Mouse (Mus musculus) forebrain, postnatal 0 days (tissue): ENCODE results near the gene Dgcr2. TPM values are rescaled to one million over a fixed set of nuclear protein-coding genes. Genes with fewer than 3 reads are reported as not detected.

ENCODE experiments used
- ATAC-seq: fragments of 200-750 bp; cut with Nextera tagmentation; 2 replicates; pipeline ENCODE4 v1.8.0; 2017; ENCODE audit warnings: mild to moderate bottlenecking, moderate library complexity
- DNase-seq: peaks from one replicate; pipeline ENCODE4 v3.0.0-alpha.2; 2015
- H3K27ac ChIP-seq: fragments of 300-500 bp; sonication (generic); 2 replicates; pipeline ENCODE4 v1.5.1; 2014; ENCODE audit warnings: low read depth, mild to moderate bottlenecking, antibody characterized with exemption, low read length, moderate library complexity, mixed read lengths
- H3K27me3 ChIP-seq: fragments of 300-500 bp; sonication (generic); 2 replicates; pipeline ENCODE4 v1.6.1; 2014; ENCODE audit warnings: mild to moderate bottlenecking, low read length, mixed read lengths; ENCODE audit not compliant: insufficient read depth
- H3K36me3 ChIP-seq: fragments of 300-500 bp; sonication (generic); 2 replicates; pipeline ENCODE4 v1.6.1; 2014; ENCODE audit warnings: mild to moderate bottlenecking, moderate library complexity; ENCODE audit not compliant: insufficient read depth
- H3K4me1 ChIP-seq: fragments of 300-500 bp; sonication (generic); 2 replicates; pipeline ENCODE4 v1.6.1; 2014; ENCODE audit warnings: antibody characterized with exemption; ENCODE audit not compliant: insufficient read depth
- H3K4me2 ChIP-seq: fragments of 300-500 bp; sonication (generic); 2 replicates; pipeline ENCODE4 v1.6.1; 2014; ENCODE audit warnings: low read depth, mild to moderate bottlenecking, moderate library complexity
- H3K4me3 ChIP-seq: fragments of 300-500 bp; sonication (generic); 2 replicates; pipeline ENCODE4 v1.5.1; 2014; ENCODE audit warnings: low read depth, low read length, mixed read lengths
- H3K9ac ChIP-seq: fragments of 300-500 bp; sonication (generic); 2 replicates; pipeline ENCODE4 v1.6.1; 2014; ENCODE audit warnings: mild to moderate bottlenecking
- H3K9me3 ChIP-seq: fragments of 300-500 bp; sonication (generic); 2 replicates; pipeline ENCODE4 v1.6.1; 2016; ENCODE audit warnings: low read length
- CTCF ChIP-seq: sonication (generic); IDR thresholded peaks from 2 replicates; pipeline ENCODE4 v1.5.1; 2016; ENCODE audit warnings: antibody characterized with exemption, control low read depth, low read depth
- WGBS: fragments of 180-500 bp; shearing (Covaris S2); extraction: QIAGEN DNeasy Blood & Tissue Kit; methylation state at CpG from one replicate; pipeline ENCODE4 v1.1.7; 2014; 5-methylcytosine and 5-hydroxymethylcytosine counted together
- polyA plus RNA-seq: library from polyadenylated mRNA; unstranded; fragments of >200 nt; fragmentation: Nextera tagmentation; extraction: Ambion mirVana; gene quantifications from 2 replicates; pipeline ENCODE4 v1.2.1, GENCODE M21; 2015
- total RNA-seq: library from RNA; depleted of rRNA; stranded (reverse); fragments of >200 nt; gene quantifications from 2 replicates; pipeline ENCODE4 v1.2.3, GENCODE M21; 2014

Dgcr2 gene
- total and polyA plus RNA-seq, 2 experiments from 2014 or later: 90.7 to 139 TPM

GRCm38 (mm10) chr16:17889689-17890341 lies 8.5 kb downstream of the Dgcr2 start:
- Histone ChIP-seq H3K9ac (peak overlapping the region; percentile 99; the same call in 1 of the 2 replicates), H3K27ac (no peak overlapping the region), H3K4me3 (peak overlapping the region; percentile 90), H3K36me3 (no peaks in the 10 kb centered on the region), H3K4me1 (peaks cover 17% of the 10 kb centered on the region), H3K27me3 (no peaks in the 10 kb centered on the region), H3K4me2 (peak overlapping the region; percentile 80), H3K9me3 (no peaks in the 10 kb centered on the region)
- no peak for TF ChIP-seq CTCF
- ATAC-seq (no peak), DNase-seq (no peak)
- WGBS: 82% methylated on average over 6 of the region's 6 CpGs

- DNase-seq (no peak), ATAC-seq (no peak)
- H3K4me2 ChIP-seq: no peak overlapping the region
- 0 out of 2 replicates have a peak, but pooled peaks cover 3% of the 10 kb centered on the region for H3K4me1 ChIP-seq
- no peak overlapping the region for H3K9ac ChIP-seq
- no peaks in the 10 kb centered on the region for H3K9me3 ChIP-seq
- H3K27ac ChIP-seq: no peak overlapping the region
- WGBS: 90% methylated on average over 6 of the region's 6 CpGs
- H3K27me3 ChIP-seq: no peaks in the 10 kb centered on the region
- no peak for TF ChIP-seq CTCF
- no peak overlapping the region for H3K4me3 ChIP-seq
- no peaks in the 10 kb centered on the region; the same call in 1 of the 2 replicates for H3K36me3 ChIP-seq
Measured at GRCm38 (mm10) chr16:17884116-17884515, 14.2 kb downstream of the Dgcr2 start.

GRCm38 (mm10) chr16:17882196-17882595 lies 16.2 kb downstream of the Dgcr2 start:
- no peak for TF ChIP-seq CTCF
- ATAC-seq: no peak
- H3K36me3 ChIP-seq: no peaks in the 10 kb centered on the region; the same call in 1 of the 2 replicates

GRCm38 (mm10) chr16:17879571-17879970 lies 18.8 kb downstream of the Dgcr2 start:
- no peak overlapping the region for H3K4me2 ChIP-seq
- ATAC-seq (no peak), DNase-seq (no peak)
- no peak overlapping the region for H3K9ac ChIP-seq
- H3K4me1 ChIP-seq: no peaks in the 10 kb centered on the region
- no peaks in the 10 kb centered on the region for H3K9me3 ChIP-seq
- no peak for TF ChIP-seq CTCF
- no peak overlapping the region for H3K27ac ChIP-seq
- no peak overlapping the region for H3K4me3 ChIP-seq
- no peaks in the 10 kb centered on the region for H3K27me3 ChIP-seq
- H3K36me3 ChIP-seq: no peaks in the 10 kb centered on the region; the same call in 1 of the 2 replicates
- WGBS: 93% methylated on average over 4 of the region's 4 CpGs

More at GRCm38 (mm10) chr16:17882196-17882595, 16.2 kb downstream of the Dgcr2 start:
- Histone ChIP-seq H3K27me3 (no peaks in the 10 kb centered on the region), H3K27ac (no peak overlapping the region), H3K4me1 (0 out of 2 replicates have a peak, but pooled peaks cover 3% of the 10 kb centered on the region), H3K9me3 (no peaks in the 10 kb centered on the region), H3K4me3 (no peak overlapping the region), H3K9ac (no peak overlapping the region), H3K4me2 (no peak overlapping the region)
- no peak for DNase-seq

- H3K4me1 ChIP-seq: no peaks in the 10 kb centered on the region
- DNase-seq: no peak
- no peaks in the 10 kb centered on the region for H3K9me3 ChIP-seq
- TF ChIP-seq CTCF: no peak
- H3K27me3 ChIP-seq: no peaks in the 10 kb centered on the region
- WGBS: 92% methylated on average over 1 of the region's 1 CpGs
- no peak for ATAC-seq
- no peak overlapping the region for H3K4me2 ChIP-seq
- no peak overlapping the region for H3K4me3 ChIP-seq
- H3K9ac ChIP-seq: no peak overlapping the region
- H3K36me3 ChIP-seq: peaks cover 17% of the 10 kb centered on the region
- no peak overlapping the region for H3K27ac ChIP-seq
Measured at GRCm38 (mm10) chr16:17876096-17876495, 22.3 kb downstream of the Dgcr2 start.

- Histone ChIP-seq H3K27me3 (no peaks in the 10 kb centered on the region), H3K36me3 (peaks cover 26% of the 10 kb centered on the region), H3K9ac (no peak overlapping the region), H3K4me2 (no peak overlapping the region), H3K4me3 (no peak overlapping the region), H3K4me1 (no peaks in the 10 kb centered on the region), H3K27ac (no peak overlapping the region), H3K9me3 (no peaks in the 10 kb centered on the region)
- TF ChIP-seq CTCF: no peak
- no peak for DNase-seq
- ATAC-seq: no peak
- 92% methylated on average over 4 of the region's 4 CpGs for WGBS
Measured at GRCm38 (mm10) chr16:17875174-17875573, 23.2 kb downstream of the Dgcr2 start.

GRCm38 (mm10) chr16:17872995-17873394 lies 25.4 kb downstream of the Dgcr2 start:
- no peaks in the 10 kb centered on the region for H3K4me1 ChIP-seq
- no peaks in the 10 kb centered on the region for H3K9me3 ChIP-seq
- no peak overlapping the region for H3K4me2 ChIP-seq
- H3K9ac ChIP-seq: no peak overlapping the region
- no peak overlapping the region for H3K4me3 ChIP-seq
- no peak for ATAC-seq
- TF ChIP-seq CTCF: no peak
- H3K36me3 ChIP-seq: peaks cover 30% of the 10 kb centered on the region
- H3K27ac ChIP-seq: no peak overlapping the region
- 75% methylated on average over 4 of the region's 4 CpGs for WGBS
- H3K27me3 ChIP-seq: no peaks in the 10 kb centered on the region
- no peak for DNase-seq
